20 mouse cellular contexts compared by ENCODE assay signal in the genomic region with DNA sequence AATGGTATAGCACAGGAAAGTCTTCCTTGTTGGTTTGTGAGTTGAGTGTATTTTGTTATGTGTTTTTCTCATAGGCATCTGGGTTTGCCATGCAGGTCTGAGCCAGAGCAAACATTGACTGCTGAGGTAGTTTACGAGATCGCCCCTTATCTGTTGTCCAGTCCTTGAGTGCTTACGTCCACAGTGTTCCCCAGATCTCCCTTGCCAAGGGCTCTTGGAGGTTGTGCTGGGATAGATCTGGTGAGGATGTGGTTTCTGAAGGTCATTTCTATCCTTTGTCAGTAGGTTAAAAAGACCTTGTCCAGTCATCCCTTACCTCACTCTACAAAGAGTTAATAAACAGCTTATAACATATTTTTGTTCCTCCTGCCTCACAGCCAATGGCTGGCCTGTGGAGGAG.
"Had no signal": no experiment of that assay in that cellular context is flagged by ENCODE, and none has a peak within 500 bp of the region (broad histone marks: within the 10 kb centered on the region; RNA-seq: fewer than 3 reads in every experiment).

No protein-coding gene starts in this region.

- H3K4me3 ChIP-seq: layer of hippocampus, adult 2 months; limb, embryonic 10.5 days; limb, embryonic 13.5 days; liver, embryonic 12.5 days; liver, embryonic 15.5 days; midbrain, embryonic 12.5 days; midbrain, embryonic 15.5 days; neural tube, embryonic 12.5 days; neural tube, embryonic 15.5 days had no signal

- DNase-seq: kidney, adult 2 months; kidney, postnatal 25 days; layer of hippocampus, adult 9-11 months; liver; lung, embryonic 14.5 days; right cerebral cortex, adult 18-20 months; right cerebral cortex, postnatal 14 days; right cerebral cortex, postnatal 4 days; thymus, adult 2 months; thymus, postnatal 14 days; thymus, postnatal 4 days had no signal
